Mouse (Mus musculus): ENCODE results near the gene Acox1. TPM values are rescaled to one million over a fixed set of nuclear protein-coding genes. Genes with fewer than 3 reads are reported as not detected.

Acox1 gene
- polyA plus RNA-seq, 1 experiment = 1.7 TPM

DNA sequence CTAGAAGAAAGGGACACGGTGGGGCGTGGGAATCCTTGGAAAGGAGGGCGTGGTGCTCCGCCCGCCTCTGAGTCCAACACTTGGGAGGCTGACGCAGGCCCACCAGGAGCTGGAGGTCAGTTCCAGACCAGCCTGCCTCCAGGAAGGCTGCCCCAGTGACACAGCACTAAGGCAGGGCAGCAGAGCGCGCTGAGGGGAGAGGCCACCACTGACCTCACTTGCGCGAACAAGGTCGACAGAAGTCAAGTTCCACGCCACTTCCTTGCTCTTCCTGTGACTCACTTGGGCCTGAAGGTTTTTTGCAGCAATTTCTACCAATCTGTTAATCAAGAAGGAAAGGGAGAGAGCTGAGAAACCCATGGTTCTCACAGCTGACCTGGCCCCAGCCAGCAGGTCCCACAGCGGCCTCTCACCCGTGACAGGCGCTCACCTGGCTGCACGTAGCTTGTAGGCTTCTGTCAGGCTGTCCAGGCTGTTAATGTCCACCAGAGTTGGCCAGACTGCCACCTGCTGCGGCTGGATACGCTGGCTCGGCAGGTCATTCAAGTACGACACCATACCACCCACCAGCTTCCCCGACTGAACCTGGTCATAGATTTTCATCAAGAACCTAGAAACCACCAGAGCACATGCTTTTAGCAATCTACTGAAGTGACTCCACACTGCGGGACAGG, 23.9 kb downstream of the Acox1 start:
- no peak for TF ChIP-seq GATA1 (IDR thresholded peaks at IDR 0.05; ENCODE audit: borderline replicate concordance, low read length)
- H3K4me1 ChIP-seq = peaks cover 12% of the 10 kb centered on the region
- no peak overlapping the region for H3K4me3 ChIP-seq (replicated peaks)
- no peaks in the 10 kb centered on the region for H3K9me3 ChIP-seq
- peaks cover 90% of the 10 kb centered on the region for H3K36me3 ChIP-seq (replicated peaks; ENCODE audit: low read length)
- no peaks in the 10 kb centered on the region for H3K27me3 ChIP-seq (replicated peaks)

DNA sequence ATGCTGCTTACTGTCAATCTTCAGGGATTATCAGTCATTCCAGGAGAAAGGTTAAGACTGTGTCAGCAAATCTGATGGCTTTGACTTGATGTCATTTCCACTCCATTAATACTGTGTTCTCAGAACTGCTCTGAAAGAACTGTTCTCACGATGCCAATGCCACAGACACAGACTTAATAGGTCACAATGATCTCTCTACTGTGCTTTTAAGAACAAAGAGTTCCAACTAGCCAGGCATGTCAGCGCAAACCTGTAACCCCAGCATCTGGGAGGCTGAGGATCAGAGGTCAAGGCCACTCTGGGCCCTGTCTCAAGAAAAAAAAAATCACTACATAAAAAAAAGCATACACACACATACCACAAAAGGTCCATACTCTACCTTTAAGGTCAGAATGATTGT, 26.9 kb downstream of the Acox1 start:
- TF ChIP-seq FLI1 (IDR thresholded peaks at IDR 0.05; ENCODE audit: low read length) (no peak), GATA1 (IDR thresholded peaks at IDR 0.05; ENCODE audit: borderline replicate concordance, low read length) (no peak)

DNA sequence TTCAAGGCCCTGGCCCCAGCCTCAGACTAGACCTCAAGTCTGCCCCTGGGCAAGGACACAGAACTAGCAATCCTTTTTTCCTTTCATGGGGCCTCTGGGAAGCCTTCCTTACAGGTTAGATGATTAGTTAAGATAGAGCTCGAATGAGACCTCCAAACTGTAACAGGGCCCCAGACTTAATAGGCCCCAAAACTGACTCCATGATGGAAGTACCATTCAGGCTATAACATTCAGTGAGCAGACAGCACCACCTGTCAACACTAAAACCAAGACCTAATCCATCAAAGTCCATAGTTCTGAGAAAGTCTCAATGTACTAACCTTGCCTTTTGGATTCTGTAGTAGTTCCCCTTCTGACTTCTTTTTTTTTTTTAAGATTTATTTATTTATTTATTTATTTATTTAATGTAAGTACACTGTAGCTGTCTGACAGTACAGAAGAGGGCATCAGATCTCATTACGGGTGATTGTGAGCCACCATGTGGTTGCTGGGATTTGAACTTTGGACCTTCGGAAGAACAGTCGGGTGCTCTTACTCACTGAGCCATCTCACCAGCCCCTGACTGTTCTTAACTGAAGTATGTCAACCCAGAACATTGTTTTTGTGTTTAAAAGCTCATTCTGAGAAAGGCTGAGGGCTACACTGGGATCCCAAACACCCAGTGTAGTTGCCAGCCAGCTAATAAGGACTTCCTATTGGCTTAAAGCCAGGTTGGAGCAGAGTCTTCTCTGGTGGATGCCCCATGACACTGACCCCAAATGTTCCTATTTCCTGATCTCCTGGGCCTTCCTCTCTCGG, 28.6 kb downstream of the Acox1 start:
- no peaks in the 10 kb centered on the region for H3K27me3 ChIP-seq (replicated peaks)
- H3K4me1 ChIP-seq = peaks cover 44% of the 10 kb centered on the region
- H3K4me3 ChIP-seq (replicated peaks) = no peak overlapping the region
- H3K9me3 ChIP-seq = no peaks in the 10 kb centered on the region
- TF ChIP-seq GATA1 (IDR thresholded peaks at IDR 0.05; ENCODE audit: borderline replicate concordance, low read length) (no peak), FLI1 (IDR thresholded peaks at IDR 0.05; ENCODE audit: low read length) (no peak)
- H3K36me3 ChIP-seq (replicated peaks; ENCODE audit: low read length) = peaks cover 60% of the 10 kb centered on the region

More for the DNA sequence above, 26.9 kb downstream of the Acox1 start:
- peaks cover 63% of the 10 kb centered on the region for H3K36me3 ChIP-seq (replicated peaks; ENCODE audit: low read length)
- H3K4me3 ChIP-seq (replicated peaks) = no peak overlapping the region
- H3K27me3 ChIP-seq (replicated peaks) = no peaks in the 10 kb centered on the region
- no peaks in the 10 kb centered on the region for H3K9me3 ChIP-seq
- peaks cover 30% of the 10 kb centered on the region for H3K4me1 ChIP-seq

DNA sequence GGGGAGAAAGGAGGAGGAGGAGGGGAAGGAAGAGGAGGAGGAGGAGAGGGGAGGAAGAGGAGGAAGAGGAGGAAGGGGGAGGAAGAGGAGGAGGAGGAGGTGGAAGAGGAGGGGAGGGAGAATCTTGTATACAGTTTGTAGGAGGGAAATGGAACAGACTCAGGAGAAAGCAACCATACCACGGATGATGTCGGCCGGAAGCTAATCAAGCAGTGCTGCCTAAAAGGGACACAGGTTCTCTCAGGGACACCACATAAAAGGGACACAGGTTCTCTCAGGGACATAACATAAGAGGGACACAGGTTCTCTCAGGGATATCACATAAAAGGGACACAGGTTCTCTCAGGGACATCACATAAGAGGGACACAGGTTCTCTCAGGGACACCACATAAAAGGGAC, 29.6 kb downstream of the Acox1 start:
- TF ChIP-seq FLI1 (IDR thresholded peaks at IDR 0.05; ENCODE audit: low read length) (no peak), GATA1 (IDR thresholded peaks at IDR 0.05; ENCODE audit: borderline replicate concordance, low read length) (no peak)
- H3K36me3 ChIP-seq (replicated peaks; ENCODE audit: low read length) = peaks cover 60% of the 10 kb centered on the region

DNA sequence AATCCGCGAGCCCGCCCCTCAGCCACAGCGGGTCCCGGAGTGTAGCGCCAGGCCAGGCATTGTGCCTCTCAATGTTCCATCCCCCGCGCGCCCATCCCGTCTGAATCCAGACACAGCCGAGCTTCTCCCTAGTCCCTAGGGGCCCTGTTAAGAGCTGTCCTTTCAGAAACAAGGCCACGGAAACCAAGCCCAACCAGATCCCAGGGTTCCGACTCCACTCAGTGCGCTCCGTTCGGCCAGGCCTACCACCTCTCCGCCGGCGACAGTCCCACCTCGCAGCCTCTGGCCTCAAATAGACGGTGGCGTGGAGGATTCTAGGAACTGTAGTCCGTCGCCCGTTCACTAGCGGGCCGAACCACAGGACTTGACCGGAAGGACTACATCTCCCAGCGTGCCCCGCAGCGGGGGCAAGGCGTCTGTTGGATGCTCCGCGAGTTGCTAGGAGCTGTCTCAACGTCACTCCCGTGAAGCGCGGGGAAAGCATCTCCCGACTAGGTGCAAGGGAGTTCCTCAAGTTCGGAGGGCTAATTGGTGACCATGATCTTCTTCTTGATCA, 30.9 kb downstream of the Acox1 start, which contains the start of gene Fbf1:
Gene Fbf1 (minus strand): TSS at position 283 of the 556 bp plus-strand sequence.
- TF ChIP-seq GATA1 (IDR thresholded peaks at IDR 0.05; ENCODE audit: borderline replicate concordance, low read length) (no peak), FLI1 (IDR thresholded peaks at IDR 0.05; ENCODE audit: low read length) (no peak)
- Histone ChIP-seq H3K4me1 (peaks cover 60% of the 10 kb centered on the region), H3K27me3 (replicated peaks) (no peaks in the 10 kb centered on the region), H3K9me3 (no peaks in the 10 kb centered on the region), H3K36me3 (replicated peaks; ENCODE audit: low read length) (peaks cover 60% of the 10 kb centered on the region), H3K4me3 (replicated peaks) (peak within 1 kb of the TSS; percentile 95)

More for the DNA sequence above, 29.6 kb downstream of the Acox1 start:
- Histone ChIP-seq H3K4me1 (peaks cover 48% of the 10 kb centered on the region), H3K9me3 (no peaks in the 10 kb centered on the region), H3K4me3 (replicated peaks) (no peak overlapping the region), H3K27me3 (replicated peaks) (no peaks in the 10 kb centered on the region)

DNA sequence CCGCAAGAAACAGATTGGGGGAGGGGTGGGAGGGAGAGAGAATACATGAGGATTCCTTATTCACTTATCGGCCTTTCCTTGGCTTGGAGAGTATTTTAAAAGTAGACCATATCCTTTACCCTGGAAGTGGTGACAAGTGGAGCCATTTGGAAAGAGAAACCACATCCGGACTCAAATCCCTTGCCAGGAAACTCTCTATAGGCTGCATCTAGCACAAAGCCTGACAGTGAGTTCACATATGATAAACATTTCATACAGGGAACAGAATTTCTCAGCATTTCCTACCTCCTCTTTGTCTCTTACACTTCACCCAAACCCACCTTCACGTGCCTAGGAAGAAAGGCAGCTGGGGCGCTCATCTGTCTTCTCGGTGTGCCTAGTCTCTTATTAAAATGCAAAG, 31.6 kb downstream of the Acox1 start:
- Histone ChIP-seq H3K36me3 (replicated peaks; ENCODE audit: low read length) (peaks cover 59% of the 10 kb centered on the region), H3K9me3 (no peaks in the 10 kb centered on the region), H3K4me3 (replicated peaks) (peak overlapping the region; percentile 95), H3K27me3 (replicated peaks) (no peaks in the 10 kb centered on the region), H3K4me1 (peaks cover 68% of the 10 kb centered on the region)
- TF ChIP-seq GATA1 (IDR thresholded peaks at IDR 0.05; ENCODE audit: borderline replicate concordance, low read length) = no peak
- no peak for TF ChIP-seq FLI1 (IDR thresholded peaks at IDR 0.05; ENCODE audit: low read length)

DNA sequence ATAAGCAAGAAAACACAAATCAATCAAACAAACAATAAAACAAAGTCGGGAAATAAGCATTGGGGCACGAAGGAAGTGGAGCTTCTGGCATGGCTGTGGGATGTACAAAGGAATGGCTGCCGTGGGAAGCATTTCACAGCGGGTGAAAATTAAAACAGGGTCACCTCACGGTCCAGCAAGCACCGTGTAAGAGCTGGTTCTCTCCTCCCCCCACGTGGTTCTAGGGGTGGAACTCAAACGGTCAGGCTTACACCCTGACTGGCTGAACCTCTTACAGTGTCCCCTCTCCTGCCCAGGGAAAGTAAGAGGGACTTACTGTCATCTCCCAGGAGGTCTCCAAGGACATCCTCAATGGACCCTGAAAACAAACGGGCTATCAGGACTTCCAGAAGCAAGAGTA, 35.8 kb downstream of the Acox1 start:
- TF ChIP-seq FLI1 (IDR thresholded peaks at IDR 0.05; ENCODE audit: low read length) (no peak), GATA1 (IDR thresholded peaks at IDR 0.05; ENCODE audit: borderline replicate concordance, low read length) (no peak)
- no peak overlapping the region for H3K4me3 ChIP-seq (replicated peaks)
- H3K4me1 ChIP-seq = peaks cover 91% of the 10 kb centered on the region
- no peaks in the 10 kb centered on the region for H3K9me3 ChIP-seq
- no peaks in the 10 kb centered on the region for H3K27me3 ChIP-seq (replicated peaks)
- peaks cover 82% of the 10 kb centered on the region for H3K36me3 ChIP-seq (replicated peaks; ENCODE audit: low read length)

DNA sequence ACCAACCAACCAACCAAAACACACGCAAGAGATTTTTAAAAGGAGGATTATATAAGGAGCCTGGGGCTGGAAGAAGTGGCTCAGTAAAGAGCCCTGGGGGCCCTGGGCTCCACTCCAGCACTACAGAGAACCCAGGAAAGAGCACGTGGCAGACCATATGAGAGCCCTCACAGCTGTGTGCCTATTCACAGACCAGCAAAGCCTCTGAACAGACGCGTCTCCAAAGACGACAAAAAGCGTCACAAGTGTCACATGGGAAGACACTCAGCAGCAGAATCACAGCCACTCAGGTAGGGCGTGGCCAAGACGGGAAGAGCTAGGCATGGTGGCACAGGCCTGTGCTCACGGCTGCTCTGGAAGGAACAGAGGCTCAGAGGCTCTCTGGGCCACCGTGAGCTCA, 36.7 kb downstream of the Acox1 start:
- TF ChIP-seq FLI1 (IDR thresholded peaks at IDR 0.05; ENCODE audit: low read length) (no peak), GATA1 (IDR thresholded peaks at IDR 0.05; ENCODE audit: borderline replicate concordance, low read length) (no peak)
- peaks cover 91% of the 10 kb centered on the region for H3K36me3 ChIP-seq (replicated peaks; ENCODE audit: low read length)
- H3K9me3 ChIP-seq = no peaks in the 10 kb centered on the region
- no peak overlapping the region for H3K4me3 ChIP-seq (replicated peaks)
- peaks cover 95% of the 10 kb centered on the region for H3K4me1 ChIP-seq
- no peaks in the 10 kb centered on the region for H3K27me3 ChIP-seq (replicated peaks)

DNA sequence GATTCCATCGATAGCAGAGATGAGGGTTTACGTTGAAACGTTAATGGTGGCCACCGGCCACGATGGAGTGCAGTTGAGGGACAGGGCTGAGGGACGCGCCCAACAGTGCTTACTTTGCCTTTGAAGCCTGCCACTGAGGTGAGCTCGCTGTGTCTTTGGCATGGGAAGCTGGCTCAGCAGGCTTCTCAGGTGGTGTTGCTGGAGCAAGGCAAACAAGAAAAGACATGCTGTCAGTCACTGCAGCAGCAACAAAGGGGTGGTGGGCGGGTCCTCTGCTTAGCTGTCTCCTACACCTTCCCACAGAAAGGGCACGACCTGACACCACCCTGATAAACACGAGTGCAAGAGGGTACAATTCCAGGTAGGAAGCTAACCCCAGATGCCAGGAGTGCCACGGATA, 37.5 kb downstream of the Acox1 start:
- Histone ChIP-seq H3K4me3 (replicated peaks) (no peak overlapping the region), H3K27me3 (replicated peaks) (no peaks in the 10 kb centered on the region), H3K36me3 (replicated peaks; ENCODE audit: low read length) (peaks cover 97% of the 10 kb centered on the region), H3K4me1 (peaks cover 95% of the 10 kb centered on the region), H3K9me3 (no peaks in the 10 kb centered on the region)
- TF ChIP-seq FLI1 (IDR thresholded peaks at IDR 0.05; ENCODE audit: low read length) (no peak), GATA1 (IDR thresholded peaks at IDR 0.05; ENCODE audit: borderline replicate concordance, low read length) (no peak)

DNA sequence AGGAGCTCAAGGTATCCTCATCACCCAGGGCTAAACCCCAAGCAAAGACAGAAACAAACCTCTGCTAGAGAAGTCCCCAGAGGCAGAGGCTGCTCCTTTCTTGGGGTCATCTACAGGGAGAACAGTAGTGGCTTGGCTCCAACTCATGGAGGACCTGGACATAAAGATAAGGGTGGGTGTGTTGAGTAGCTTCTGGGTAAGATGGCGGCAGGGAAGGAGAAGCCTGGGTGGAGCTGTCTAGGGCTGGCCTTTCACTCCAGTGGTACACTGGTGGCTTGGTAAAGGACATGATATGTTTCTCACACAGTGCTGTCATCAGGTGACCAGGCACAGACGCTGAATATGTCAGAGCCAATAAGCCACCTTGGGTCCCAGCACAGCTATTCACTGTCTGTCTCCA, 47.9 kb downstream of the Acox1 start:
- Histone ChIP-seq H3K9me3 (no peaks in the 10 kb centered on the region), H3K27me3 (replicated peaks) (no peaks in the 10 kb centered on the region), H3K36me3 (replicated peaks; ENCODE audit: low read length) (peaks cover 100% of the 10 kb centered on the region), H3K4me1 (peaks cover 59% of the 10 kb centered on the region), H3K4me3 (replicated peaks) (no peak overlapping the region)
- no peak for TF ChIP-seq GATA1 (IDR thresholded peaks at IDR 0.05; ENCODE audit: borderline replicate concordance, low read length)
- TF ChIP-seq FLI1 (IDR thresholded peaks at IDR 0.05; ENCODE audit: low read length) = no peak

All from megakaryocyte, embryonic 14.5 days (primary cell).